Mouse (Mus musculus) heart, embryonic 14.5 days (tissue): ENCODE measurements at regions not wholly inside any gene's neighbourhood (a gene's known extent, or its start where the extent isn't known, plus 50 kb on each side); places are given as distances from the start of the nearest gene placed in this dataset.

Source experiments
- ATAC-seq: fragments of 200-750 bp; cut with Nextera tagmentation; 2 replicates; pipeline ENCODE4 v1.8.0; 2017; ENCODE audit warnings: low read depth, moderate TSS enrichment; ENCODE audit not compliant: insufficient number of reproducible peaks, insufficient read depth, low FRiP score
- H3K27ac ChIP-seq, 2 experiments: fragments of 200-500 bp in 1 of 2; fragments of 300-500 bp in 1 of 2; sonication (generic) in 1 of 2; replicated peaks in 1 of 2; 2 replicates each; pipeline ENCODE4 v1.5.1; 2012 to 2014; ENCODE audit warnings: low read depth in 2 of 2, low read length in 2 of 2, control low read depth in 1 of 2, mild to moderate bottlenecking in 1 of 2, mixed read lengths in 1 of 2; ENCODE audit not compliant: control insufficient read depth in 1 of 2, insufficient read depth in 1 of 2
- H3K27me3 ChIP-seq: fragments of 300-500 bp; sonication (generic); 2 replicates; pipeline ENCODE4 v1.6.1; 2014; ENCODE audit warnings: mild to moderate bottlenecking, low read length, control low read depth; ENCODE audit not compliant: control insufficient read depth, insufficient read depth
- H3K36me3 ChIP-seq: fragments of 300-500 bp; sonication (generic); 2 replicates; pipeline ENCODE4 v1.6.1; 2014; ENCODE audit warnings: mild to moderate bottlenecking, control low read depth, low read length, mixed read lengths; ENCODE audit not compliant: control insufficient read depth, insufficient read depth
- H3K4me1 ChIP-seq, 2 experiments: fragments of 200-500 bp in 1 of 2; fragments of 300-500 bp in 1 of 2; sonication (generic) in 1 of 2; 2 replicates each; pipeline ENCODE4 v1.6.1; 2012 to 2014; ENCODE audit warnings: low read length in 2 of 2, control low read depth in 1 of 2, mixed read lengths in 1 of 2; ENCODE audit not compliant: control insufficient read depth in 2 of 2, insufficient read depth in 2 of 2
- H3K4me2 ChIP-seq: fragments of 300-500 bp; sonication (generic); 2 replicates; pipeline ENCODE4 v1.6.1; 2014; ENCODE audit warnings: mild to moderate bottlenecking, low read length
- H3K4me3 ChIP-seq, 2 experiments: fragments of 200-500 bp in 1 of 2; fragments of 300-500 bp in 1 of 2; sonication (generic) in 1 of 2; 2 replicates each; pipeline ENCODE4 v1.5.1; 2012 to 2014; ENCODE audit warnings: low read length in 2 of 2, mild to moderate bottlenecking in 2 of 2, control low read depth in 1 of 2, low read depth in 1 of 2, moderate library complexity in 1 of 2; ENCODE audit not compliant: control insufficient read depth in 1 of 2, insufficient read depth in 1 of 2
- H3K9ac ChIP-seq: fragments of 300-500 bp; sonication (generic); 2 replicates; pipeline ENCODE4 v1.6.1; 2014; ENCODE audit warnings: mild to moderate bottlenecking, low read length
- H3K9me3 ChIP-seq: fragments of 300-500 bp; sonication (generic); 2 replicates; pipeline ENCODE4 v1.6.1; 2016; ENCODE audit warnings: low read length, control low read depth; ENCODE audit not compliant: control insufficient read depth
- WGBS: fragments of 180-500 bp; shearing (Covaris S2); extraction: QIAGEN DNeasy Blood & Tissue Kit; methylation state at CpG from one replicate; pipeline ENCODE4 v1.1.7; 2014; 5-methylcytosine and 5-hydroxymethylcytosine counted together

DNA sequence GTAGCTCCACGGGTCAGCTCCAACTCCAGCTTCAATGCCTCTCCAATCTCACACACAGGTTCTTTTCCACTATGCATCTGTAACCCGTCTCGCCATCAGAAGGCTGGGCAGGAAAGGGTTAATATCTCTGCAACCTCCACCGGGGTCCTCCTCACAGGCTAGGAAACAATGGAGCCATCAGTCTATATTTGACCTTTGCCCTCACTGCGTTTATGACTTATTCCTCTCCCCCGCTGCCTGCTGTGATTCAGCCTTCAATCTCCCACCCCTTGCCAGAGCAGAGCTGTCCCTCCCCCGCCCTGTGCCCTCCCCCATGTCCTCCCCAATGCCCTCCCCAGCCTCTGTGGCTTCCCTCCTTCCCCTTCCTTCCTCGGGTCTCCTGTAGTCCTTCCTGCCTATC is 89.1 kb downstream of the Mrm1 start:
- no peak overlapping the region for H3K9ac ChIP-seq
- WGBS = 35% methylated on average over 8 of the region's 8 CpGs
- no peak overlapping the region for H3K27ac ChIP-seq
- H3K36me3 ChIP-seq = no peaks in the 10 kb centered on the region
- no peak for ATAC-seq
- no peaks in the 10 kb centered on the region for H3K27me3 ChIP-seq
- no peaks in the 10 kb centered on the region for H3K4me1 ChIP-seq
- no peaks in the 10 kb centered on the region for H3K9me3 ChIP-seq
- H3K4me3 ChIP-seq = no peak overlapping the region
- H3K4me2 ChIP-seq = no peak overlapping the region

DNA sequence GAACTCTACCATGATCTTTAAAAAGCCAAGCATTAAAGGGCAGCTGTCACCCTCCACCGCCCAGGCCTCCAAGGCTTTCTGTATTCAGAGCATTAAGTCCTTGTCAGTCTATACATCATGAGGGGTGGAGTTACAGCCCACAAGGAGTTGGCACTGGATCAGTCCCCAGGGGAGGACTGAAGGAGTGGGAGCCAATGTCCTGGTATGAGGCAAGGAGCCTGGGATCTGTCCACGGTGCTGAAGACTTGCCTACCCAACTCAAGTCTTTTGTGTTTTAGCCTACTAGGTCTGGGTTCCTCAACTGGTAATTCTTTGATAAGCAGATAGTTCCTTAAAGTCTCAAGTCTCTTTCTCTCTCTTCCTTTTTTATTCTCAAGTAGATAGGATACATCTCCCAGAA is 90.1 kb downstream of the Mrm1 start:
- H3K36me3 ChIP-seq = no peaks in the 10 kb centered on the region
- H3K4me1 ChIP-seq = no peaks in the 10 kb centered on the region
- no peak overlapping the region for H3K4me2 ChIP-seq
- H3K4me3 ChIP-seq = no peak overlapping the region
- peaks cover 5% of the 10 kb centered on the region for H3K27me3 ChIP-seq
- H3K9me3 ChIP-seq = no peaks in the 10 kb centered on the region
- no peak overlapping the region for H3K27ac ChIP-seq
- no peak for ATAC-seq
- no peak overlapping the region for H3K9ac ChIP-seq
- 19% methylated on average over 2 of the region's 2 CpGs for WGBS

DNA sequence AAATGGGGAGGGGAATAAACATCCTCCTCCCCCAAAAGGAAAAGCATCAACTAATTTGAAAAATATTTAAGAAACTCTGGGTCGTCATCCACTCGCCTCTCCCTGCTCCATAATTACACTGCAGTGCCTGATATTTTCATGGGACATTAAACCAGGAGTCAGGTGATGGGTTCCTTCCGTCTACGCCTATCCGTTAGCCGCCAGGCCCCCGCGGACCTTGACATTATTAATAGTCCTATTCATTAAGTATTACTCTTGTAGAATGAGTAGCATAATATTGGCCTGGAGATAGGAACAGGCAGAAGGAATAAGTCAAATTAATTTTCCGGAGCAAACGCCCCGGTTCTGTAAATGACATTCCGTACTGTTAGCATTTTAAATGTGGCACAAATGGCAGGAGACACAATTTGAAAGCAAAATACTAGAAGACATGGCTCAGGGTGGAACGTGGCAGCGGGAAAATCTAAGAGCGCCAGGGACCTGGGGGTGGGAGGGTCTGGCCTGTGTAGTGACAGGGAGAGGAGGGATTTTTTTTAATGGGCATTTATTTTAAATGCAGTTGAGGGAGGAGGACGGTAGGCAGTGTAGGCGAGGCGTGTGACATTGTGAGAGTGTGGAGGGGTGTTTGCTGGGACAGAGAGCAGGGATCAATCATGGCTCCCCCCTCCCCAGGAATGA is 93.2 kb downstream of the Mrm1 start:
- Histone ChIP-seq H3K27me3 (peaks cover 15% of the 10 kb centered on the region), H3K36me3 (no peaks in the 10 kb centered on the region), H3K4me1 (no peaks in the 10 kb centered on the region), H3K27ac (no peak overlapping the region), H3K4me3 (no peak overlapping the region), H3K4me2 (no peak overlapping the region), H3K9ac (no peak overlapping the region), H3K9me3 (no peaks in the 10 kb centered on the region)
- ATAC-seq = no peak
- 69% methylated on average over 18 of the region's 18 CpGs for WGBS

GRCm38 (mm10) chr11:84725177-84725792 is 94.0 kb downstream of the Mrm1 start:
- H3K27ac ChIP-seq = no peak overlapping the region
- H3K4me2 ChIP-seq = no peak overlapping the region
- H3K9me3 ChIP-seq = no peaks in the 10 kb centered on the region
- no peak overlapping the region for H3K4me3 ChIP-seq
- H3K27me3 ChIP-seq = peaks cover 15% of the 10 kb centered on the region
- ATAC-seq = no peak
- no peaks in the 10 kb centered on the region for H3K4me1 ChIP-seq
- H3K9ac ChIP-seq = no peak overlapping the region
- no peaks in the 10 kb centered on the region for H3K36me3 ChIP-seq
- 45% methylated on average over 11 of the region's 11 CpGs for WGBS

DNA sequence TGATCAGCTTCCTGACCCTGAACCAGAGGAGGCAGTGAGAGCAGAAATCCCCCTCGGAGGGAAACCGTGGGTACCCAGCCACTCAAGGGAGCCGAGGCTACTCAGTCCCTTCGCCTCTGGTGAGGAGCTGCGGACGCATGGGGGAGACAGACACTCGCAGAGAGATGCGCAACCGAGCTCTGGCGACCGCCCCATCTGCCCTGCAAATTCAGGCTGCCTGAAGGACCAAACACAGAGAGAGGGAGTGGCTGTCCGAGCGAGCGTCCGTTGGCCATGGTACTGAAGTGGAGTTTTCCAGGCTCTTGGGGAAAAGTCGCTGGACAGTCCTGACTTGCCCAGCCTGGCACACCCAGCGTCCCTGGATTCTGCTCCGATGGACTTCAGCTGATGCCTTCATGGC is 95.2 kb downstream of the Mrm1 start:
- Histone ChIP-seq H3K4me3 (no peak overlapping the region), H3K9ac (no peak overlapping the region), H3K27ac (no peak overlapping the region), H3K9me3 (no peaks in the 10 kb centered on the region), H3K36me3 (no peaks in the 10 kb centered on the region), H3K4me2 (no peak overlapping the region), H3K4me1 (no peaks in the 10 kb centered on the region), H3K27me3 (peaks cover 15% of the 10 kb centered on the region)
- WGBS = 4% methylated on average over 18 of the region's 18 CpGs
- ATAC-seq = no peak

DNA sequence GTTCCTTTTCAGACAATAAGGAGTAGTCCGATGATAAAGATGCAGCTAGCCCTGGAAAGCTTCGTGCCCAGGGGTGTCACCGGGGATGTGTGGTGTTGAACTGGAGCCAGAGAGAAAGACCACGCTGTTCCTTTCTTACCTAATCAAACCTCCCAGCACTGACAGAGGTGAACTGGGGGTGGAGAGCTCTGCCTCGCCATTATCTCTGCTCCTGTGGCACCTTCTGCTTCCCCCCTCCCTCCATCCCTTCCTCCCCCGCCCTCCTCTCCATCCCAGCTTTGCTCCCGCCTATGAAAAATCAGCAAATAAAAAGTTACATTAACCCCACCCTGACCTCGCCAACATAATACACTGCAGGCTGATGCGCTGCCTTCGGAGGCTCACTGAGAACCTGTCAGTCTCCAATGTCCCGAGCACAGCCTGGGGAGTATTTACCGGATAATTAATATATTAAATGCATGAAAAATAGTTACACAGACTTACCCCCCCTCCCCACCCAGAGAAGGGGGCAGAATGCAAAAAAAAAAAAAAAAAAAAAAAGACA is 96.6 kb downstream of the Mrm1 start:
- H3K36me3 ChIP-seq = no peaks in the 10 kb centered on the region
- no peak for ATAC-seq
- H3K4me3 ChIP-seq = no peak overlapping the region
- no peak overlapping the region for H3K27ac ChIP-seq
- no peak overlapping the region for H3K9ac ChIP-seq
- WGBS = 50% methylated on average over 12 of the region's 12 CpGs
- H3K4me1 ChIP-seq = no peaks in the 10 kb centered on the region
- H3K27me3 ChIP-seq = peaks cover 15% of the 10 kb centered on the region
- no peaks in the 10 kb centered on the region for H3K9me3 ChIP-seq
- H3K4me2 ChIP-seq = no peak overlapping the region

DNA sequence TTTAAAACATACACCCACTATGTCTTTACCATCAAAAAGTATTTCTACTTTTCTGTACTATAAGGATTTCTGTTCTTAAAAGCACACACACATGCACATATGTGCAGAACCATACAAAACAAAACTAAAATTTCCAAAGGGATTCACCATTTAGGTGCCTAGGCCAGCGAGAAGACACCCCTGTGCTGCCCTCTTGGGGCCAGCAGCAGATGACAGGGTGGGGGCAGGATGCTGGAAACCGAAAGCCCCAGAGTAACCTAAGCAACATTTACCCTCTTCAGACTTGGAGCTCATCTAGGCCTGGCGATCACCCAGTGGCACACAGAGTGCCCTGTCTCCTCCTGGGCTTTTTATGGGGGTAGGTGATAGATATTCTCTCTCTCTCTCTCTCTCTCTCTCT is 97.3 kb downstream of the Mrm1 start:
- ATAC-seq = no peak
- H3K4me3 ChIP-seq = no peak overlapping the region
- no peaks in the 10 kb centered on the region for H3K36me3 ChIP-seq
- no peaks in the 10 kb centered on the region for H3K9me3 ChIP-seq
- 32% methylated on average over 3 of the region's 3 CpGs for whole genome bisulfite sequencing
- H3K4me1 ChIP-seq = no peaks in the 10 kb centered on the region
- H3K9ac ChIP-seq = no peak overlapping the region
- no peak overlapping the region for H3K27ac ChIP-seq
- peaks cover 15% of the 10 kb centered on the region for H3K27me3 ChIP-seq
- H3K4me2 ChIP-seq = no peak overlapping the region

- Histone ChIP-seq H3K27me3 (peaks cover 15% of the 10 kb centered on the region), H3K9ac (no peak overlapping the region), H3K36me3 (no peaks in the 10 kb centered on the region), H3K4me3 (no peak overlapping the region), H3K4me1 (no peaks in the 10 kb centered on the region), H3K27ac (no peak overlapping the region), H3K4me2 (no peak overlapping the region), H3K9me3 (no peaks in the 10 kb centered on the region)
- no peak for ATAC-seq
- WGBS = 67% methylated on average over 2 of the region's 2 CpGs
These were observed 98.2 kb downstream of the Mrm1 start for GRCm38 (mm10) chr11:84721150-84721549.
